9 mouse cellular contexts compared by ENCODE assay signal in genomic region chr12:86768986-86769580, GRCm38 (mm10). TPM values are rescaled to one million over a fixed set of nuclear protein-coding genes. Genes with fewer than 3 reads are reported as not detected.
DNase-seq lines count a peak whose midpoint lies in the region; ATAC-seq and TF ChIP-seq lines count a peak whose summit lies in the region.
"Had no signal": no experiment of that assay in that cellular context is flagged by ENCODE, and none has a peak within 500 bp of the region (broad histone marks: within the 10 kb centered on the region; RNA-seq: fewer than 3 reads in every experiment).

No protein-coding gene starts in this region.

- no peaks in the 10 kb centered on the region for H3K9me3 ChIP-seq in E14TG2a.4 (ENCODE audit: low read length)
- H3K9me3 ChIP-seq in forebrain, embryonic 16.5 days (ENCODE audit: control insufficient read depth, low read length) = no peaks in the 10 kb centered on the region
- no peaks in the 10 kb centered on the region for H3K9me3 ChIP-seq in liver, embryonic 11.5 days (ENCODE audit: control insufficient read depth, low read length)

- H3K27me3 ChIP-seq in E14TG2a.4 (ENCODE audit: insufficient read depth, low read length) = no peaks in the 10 kb centered on the region
- H3K27me3 ChIP-seq in forebrain, embryonic 16.5 days (replicated peaks; ENCODE audit: control insufficient read depth, insufficient read depth, low read length) = no peaks in the 10 kb centered on the region
- H3K27me3 ChIP-seq in liver, embryonic 11.5 days (replicated peaks; ENCODE audit: control insufficient read depth, insufficient read depth, low read length) = no peaks in the 10 kb centered on the region

- H3K4me2 ChIP-seq in forebrain, embryonic 16.5 days (ENCODE audit: low read length) = no peak overlapping the region
- no peak overlapping the region for H3K4me2 ChIP-seq in liver, embryonic 11.5 days

- DNase-seq in 3T3-L1 (ENCODE audit: low read depth, low spot score) = peak; percentile 88
- DNase-seq in c-Kit-positive CD71-positive TER-119-negative erythroid progenitor cells, embryonic 14.5 days (ENCODE audit: low read depth) = peak; percentile 51
- DNase-seq in kidney, adult 9 months = peak; percentile 89
- peak; percentile 59 for DNase-seq in liver, embryonic 11.5 days (ENCODE audit: low spot score)
- peak; percentile 89 for DNase-seq in right cerebral cortex, adult 18-20 months
- DNase-seq in urinary bladder, postnatal 14 days (ENCODE audit: low spot score) = peak; percentile 84

- H3K36me3 ChIP-seq in E14TG2a.4 (ENCODE audit: insufficient read depth, low read length) = no peaks in the 10 kb centered on the region
- H3K36me3 ChIP-seq in forebrain, embryonic 16.5 days (ENCODE audit: control insufficient read depth, insufficient read depth) = no peaks in the 10 kb centered on the region
- H3K36me3 ChIP-seq in liver, embryonic 11.5 days (ENCODE audit: control insufficient read depth, insufficient read depth, low read length) = no peaks in the 10 kb centered on the region

- WGBS in forebrain, embryonic 16.5 days = 22% methylated on average over 4 of the region's 4 CpGs
- WGBS in liver, embryonic 11.5 days = 39% methylated on average over 4 of the region's 4 CpGs

- 0 out of 2 replicates have a peak, but pooled peaks have one; percentile 26 for ATAC-seq in forebrain, embryonic 16.5 days
- no peak for ATAC-seq in liver, embryonic 11.5 days (replicated peaks; ENCODE audit: low FRiP score)

- no peak overlapping the region; the same call in 1 of the 2 replicates for H3K4me3 ChIP-seq in E14TG2a.4 (replicated peaks; ENCODE audit: low read length)
- no peak overlapping the region for H3K4me3 ChIP-seq in forebrain, embryonic 16.5 days (replicated peaks; ENCODE audit: low read length)
- no peak overlapping the region for H3K4me3 ChIP-seq in liver, embryonic 11.5 days (ENCODE audit: low read depth, low read length)

- H3K4me1 ChIP-seq in E14TG2a.4 (replicated peaks; ENCODE audit: low read depth, low read length) = peaks cover 55% of the 10 kb centered on the region
- H3K4me1 ChIP-seq in forebrain, embryonic 16.5 days (replicated peaks; ENCODE audit: control insufficient read depth, insufficient read depth, low read length) = peaks cover 31% of the 10 kb centered on the region
- H3K4me1 ChIP-seq in liver, embryonic 11.5 days (replicated peaks; ENCODE audit: control insufficient read depth, insufficient read depth, low read length) = no peaks in the 10 kb centered on the region

- TF ChIP-seq CTCF in E14TG2a.4 (conservative IDR thresholded peaks at IDR 0.05; ENCODE audit: low read length) = peak; percentile 85

- no peak overlapping the region for H3K9ac ChIP-seq in forebrain, embryonic 16.5 days (replicated peaks; ENCODE audit: low read depth, low read length)
- no peak overlapping the region for H3K9ac ChIP-seq in liver, embryonic 11.5 days (ENCODE audit: low read depth, low read length)

- H3K27ac ChIP-seq in forebrain, embryonic 16.5 days (ENCODE audit: low read length) = no peak overlapping the region
- no peak overlapping the region for H3K27ac ChIP-seq in liver, embryonic 11.5 days (ENCODE audit: low read depth, low read length)

RNA-seq across cellular contexts. Expression of gene Lrrc74a, which starts 34.9 kb away (rescaled TPM):
- not detected in 2 replicates for polyA plus RNA-seq in forebrain, embryonic 16.5 days (2015; fragmentation: Nextera tagmentation; extraction: Ambion mirVana)
- polyA plus RNA-seq in liver, embryonic 11.5 days (2014; fragmentation: Nextera tagmentation; extraction: Ambion mirVana) = not detected in 2 replicates
- polyA plus RNA-seq: heart, embryonic 16.5 days had no signal

RNA-seq across cellular contexts. Expression of gene Angel1, which starts 42.8 kb away (rescaled TPM):
- polyA plus RNA-seq in forebrain, embryonic 16.5 days (2015; fragmentation: Nextera tagmentation; extraction: Ambion mirVana) = 9.2 and 10.6 TPM in 2 replicates
- 4.0 and 4.5 TPM in 2 replicates for polyA plus RNA-seq in liver, embryonic 11.5 days (2014; fragmentation: Nextera tagmentation; extraction: Ambion mirVana)
